Mouse (Mus musculus): ENCODE measurements around the gene C2cd3.

C2cd3 gene

DNA sequence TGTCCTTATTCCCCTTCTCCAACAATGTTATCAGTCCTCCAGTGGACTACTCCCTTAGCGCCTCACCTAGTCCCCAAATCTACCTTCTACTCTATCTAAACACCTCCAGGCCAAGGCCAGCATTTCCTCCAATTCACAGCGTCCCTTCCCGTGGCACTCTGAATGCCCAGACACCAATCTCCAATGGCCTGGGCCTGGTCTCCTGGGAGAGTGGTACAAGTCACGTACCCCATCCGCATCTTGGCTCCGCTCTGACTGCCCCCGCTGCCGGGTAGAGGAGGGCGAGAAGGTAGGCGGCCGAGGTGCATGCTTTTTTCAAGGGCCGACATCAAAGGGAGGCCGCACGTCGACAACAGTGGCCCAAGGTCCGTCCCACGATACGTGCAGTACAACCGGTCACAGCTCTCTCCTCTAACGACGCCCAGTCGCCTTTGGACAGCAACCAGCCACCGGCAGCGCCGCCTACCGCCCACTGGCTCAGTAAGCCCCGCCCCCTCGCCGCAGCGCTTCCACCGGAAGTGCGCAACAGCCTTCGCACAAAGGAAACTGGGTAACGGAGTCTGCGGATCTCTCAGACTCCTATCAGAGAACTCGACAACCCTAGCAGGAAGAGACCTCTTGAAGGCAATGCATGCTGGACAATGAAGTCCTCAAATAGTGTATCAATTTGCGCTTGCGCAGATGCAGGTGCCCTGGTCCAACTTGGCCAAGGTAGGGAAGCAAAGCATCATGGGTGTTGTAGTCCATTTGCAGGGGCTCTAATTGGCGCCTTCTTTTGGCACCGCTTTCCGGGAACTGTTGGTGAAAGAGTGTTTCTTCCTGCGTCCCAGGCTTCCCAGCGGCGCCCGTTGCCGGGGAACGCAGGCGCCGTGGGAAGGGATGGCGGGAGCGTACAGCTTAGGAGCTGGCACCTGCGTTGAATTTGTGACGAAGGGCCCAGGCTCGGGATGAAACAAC lies at the start of gene C2cd3, which contains the start of gene Ppme1:
Gene C2cd3 (plus strand): TSS at position 739 of the 957 bp plus-strand sequence.
Gene Ppme1 (minus strand): TSS at position 813 of the 957 bp plus-strand sequence.
- DNase-seq (ENCODE audit: low spot score): peak; percentile 99

DNA sequence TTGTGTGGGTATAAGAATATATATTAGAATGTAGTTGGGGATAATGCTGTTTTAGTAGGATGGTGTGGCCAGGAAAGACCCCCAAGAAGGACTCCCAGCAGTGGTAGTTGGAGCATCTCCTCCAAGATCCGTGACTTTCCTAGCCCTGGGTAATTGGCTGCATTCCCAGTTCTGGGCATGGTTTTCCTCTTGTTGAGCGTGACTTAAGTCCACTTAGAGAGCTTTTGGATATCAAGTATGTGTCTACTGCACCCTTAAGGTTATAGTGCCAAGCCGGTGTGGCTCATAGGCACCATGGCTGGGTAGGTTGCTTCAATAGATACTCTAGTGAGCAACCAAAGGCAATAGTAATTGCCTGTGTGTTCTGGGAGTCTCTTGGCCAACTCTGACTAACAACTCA lies 48.3 kb upstream of the C2cd3 start:
- no peak for DNase-seq (ENCODE audit: low spot score)

DNA sequence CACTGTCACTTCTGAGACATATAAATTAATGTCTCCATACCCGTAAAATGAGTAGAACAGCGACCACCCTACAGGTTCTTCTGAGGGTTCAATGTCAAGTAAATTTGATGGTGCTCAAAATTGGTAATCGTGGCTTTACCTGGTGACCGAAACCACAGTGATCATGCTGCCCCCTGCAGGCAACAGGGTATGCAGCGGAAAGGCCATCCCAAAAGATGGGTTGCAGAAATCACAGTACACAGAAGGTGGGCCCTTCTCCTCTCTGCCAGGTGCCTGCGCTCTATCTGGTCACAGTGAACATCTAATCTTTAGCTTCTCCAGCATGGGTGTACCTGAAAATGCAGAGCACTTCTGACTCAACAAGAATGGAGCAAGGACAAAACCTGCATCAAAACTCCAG lies 46.6 kb upstream of the C2cd3 start:
- DNase-seq (ENCODE audit: low spot score): no peak

DNA sequence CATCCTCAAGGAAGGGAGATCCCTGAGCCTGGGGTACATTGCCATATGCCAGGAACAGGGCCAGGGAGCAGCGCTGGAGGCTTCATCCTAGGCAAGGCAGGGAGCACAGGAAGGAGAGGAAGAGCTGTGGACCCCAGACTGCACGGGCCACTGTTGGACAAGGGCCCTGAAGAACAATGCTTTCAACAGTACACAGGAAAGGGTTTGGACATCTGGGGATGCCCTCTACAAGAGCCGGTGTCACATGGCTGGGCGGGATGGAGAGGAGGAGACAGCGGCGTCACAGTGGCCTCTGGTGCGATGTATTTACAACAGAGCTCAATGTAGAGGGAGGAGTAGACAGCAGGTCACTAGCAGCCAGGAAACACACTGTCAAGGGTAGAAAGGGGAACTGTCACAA lies 44.5 kb upstream of the C2cd3 start:
- DNase-seq (ENCODE audit: low spot score): no peak

DNA sequence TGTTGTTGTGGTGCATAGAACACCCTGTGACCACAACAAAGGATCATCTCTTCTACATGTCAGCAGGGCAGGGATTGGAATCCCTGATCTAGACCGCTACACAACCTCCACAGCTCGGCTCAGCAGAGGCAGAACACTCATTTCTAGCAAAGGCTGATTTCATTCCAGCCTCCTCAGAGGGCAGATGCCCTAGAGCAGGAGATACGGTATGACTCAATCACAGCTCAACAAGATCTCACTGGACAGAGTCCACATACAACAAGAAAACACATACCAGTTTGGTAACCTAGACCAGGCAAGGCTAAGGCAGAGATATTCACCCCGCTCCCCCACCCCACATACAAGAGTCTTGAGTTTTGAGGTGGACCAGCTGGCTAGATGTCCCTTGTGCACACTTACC lies 43.4 kb upstream of the C2cd3 start:
- DNase-seq (ENCODE audit: low spot score): no peak

DNA sequence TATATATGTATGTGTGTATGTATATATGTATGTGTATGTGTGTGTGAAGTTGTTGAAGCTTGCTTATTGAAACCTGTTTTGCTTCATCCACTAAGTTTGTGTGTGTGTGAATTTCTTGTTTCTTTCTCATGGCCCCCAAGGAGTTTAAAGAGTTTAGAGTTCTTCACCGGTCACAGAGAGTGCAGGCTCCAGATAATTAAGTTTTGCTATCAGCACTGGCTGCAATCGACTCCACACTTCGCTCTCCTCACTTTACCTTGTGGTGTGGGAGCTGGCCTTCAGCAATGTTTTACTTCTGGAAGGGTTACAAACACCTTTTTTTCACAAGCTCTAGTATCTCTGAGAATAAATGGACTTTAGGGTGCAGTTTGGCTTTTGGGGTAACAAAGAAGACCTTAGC lies 40.8 kb upstream of the C2cd3 start:
- DNase-seq (ENCODE audit: low spot score): no peak

DNA sequence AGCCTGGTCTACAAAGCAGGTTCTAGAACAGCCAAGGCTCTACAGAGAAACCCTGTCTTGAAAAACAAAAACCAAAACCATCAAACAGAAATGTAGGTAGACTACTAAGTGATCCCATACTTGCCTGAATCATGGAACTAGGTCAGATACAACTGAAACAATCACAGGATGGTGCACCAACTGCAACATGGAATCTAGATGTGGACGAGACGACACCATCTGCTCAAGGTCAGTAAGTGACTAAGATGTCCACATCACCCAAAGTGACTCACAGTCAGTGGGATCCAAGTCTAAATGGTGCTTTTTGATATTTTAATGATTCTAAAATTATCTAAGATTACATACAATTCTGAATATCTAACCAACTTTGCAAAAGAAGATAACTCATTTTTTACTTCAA lies 36.1 kb upstream of the C2cd3 start:
- no peak for DNase-seq (ENCODE audit: low spot score)

DNA sequence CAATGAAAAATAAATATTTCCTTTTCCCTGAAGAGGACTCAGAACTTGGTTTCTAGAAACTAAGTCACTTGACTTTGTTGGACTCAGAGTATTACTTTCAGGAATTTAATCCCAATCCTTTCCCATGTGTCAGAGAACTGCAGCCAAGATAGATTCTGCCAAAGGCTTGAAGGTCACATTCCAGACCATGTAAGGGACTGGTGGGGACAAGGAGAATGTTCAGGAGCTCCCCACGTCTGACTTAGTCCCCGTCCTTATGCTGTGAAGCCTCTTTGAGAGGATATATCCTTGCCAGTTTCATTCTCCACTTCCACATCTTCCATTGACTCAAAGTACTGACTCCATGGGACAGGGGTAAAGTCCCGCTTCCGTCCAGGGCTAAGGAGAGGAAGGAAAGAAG lies 17.0 kb upstream of the C2cd3 start:
- no peak for DNase-seq (ENCODE audit: low spot score)

DNA sequence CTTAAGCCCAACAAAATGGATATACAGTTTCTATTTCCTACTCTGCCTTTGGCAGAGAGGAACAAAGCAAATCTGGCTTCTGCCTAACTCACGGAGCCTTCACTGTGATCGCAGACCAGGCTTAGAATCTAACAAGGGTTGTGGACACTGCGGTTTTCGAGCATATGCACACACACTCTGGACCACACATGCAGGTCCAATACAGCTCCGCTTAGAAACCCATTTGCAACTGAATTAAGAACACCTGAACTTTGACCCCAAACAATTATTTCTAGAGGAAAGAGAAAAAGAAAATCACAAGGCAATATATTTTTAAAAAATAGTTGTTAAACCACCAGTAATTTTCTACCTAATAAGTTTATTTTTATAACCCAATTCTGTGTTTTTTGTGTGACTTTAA lies 15.7 kb upstream of the C2cd3 start:
- DNase-seq (ENCODE audit: low spot score): no peak

DNA sequence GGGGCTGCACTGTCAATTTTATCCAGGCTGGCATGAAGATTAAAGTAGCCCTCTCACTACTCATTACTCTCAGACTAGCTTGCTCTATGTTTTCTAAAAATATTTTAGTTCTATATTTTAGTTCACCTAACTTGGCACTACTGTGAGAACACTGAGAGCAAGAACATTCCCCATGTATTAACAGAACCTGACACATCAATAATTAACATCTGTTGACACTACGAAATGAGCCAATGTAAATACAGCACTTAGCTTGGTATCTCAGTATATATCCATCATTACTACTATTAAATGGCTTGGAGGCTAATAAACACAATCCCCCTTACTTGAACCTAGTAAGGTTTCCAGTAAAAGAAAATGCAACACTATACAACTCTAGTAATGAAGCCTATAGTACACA lies 15.3 kb upstream of the C2cd3 start:
- DNase-seq (ENCODE audit: low spot score): no peak

DNA sequence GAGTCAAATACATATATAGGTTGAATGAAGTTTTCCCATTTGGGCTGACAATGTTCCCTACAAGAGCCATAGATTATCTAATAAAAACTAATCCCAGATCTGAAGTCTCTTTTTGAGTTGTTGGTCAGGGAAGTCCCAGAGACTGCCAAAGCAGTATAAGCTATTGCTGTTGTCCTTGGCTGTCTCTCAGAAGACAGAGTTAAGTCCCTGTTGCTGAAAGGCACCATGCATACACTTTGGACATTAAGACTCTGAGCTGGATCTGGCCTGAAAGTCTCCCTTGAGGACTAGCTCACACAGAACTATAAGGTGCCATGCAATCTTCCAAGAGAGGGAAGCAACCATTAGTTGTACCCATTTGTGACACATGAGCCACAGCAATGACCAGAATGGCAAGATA lies 14.2 kb upstream of the C2cd3 start:
- DNase-seq (ENCODE audit: low spot score): no peak

DNA sequence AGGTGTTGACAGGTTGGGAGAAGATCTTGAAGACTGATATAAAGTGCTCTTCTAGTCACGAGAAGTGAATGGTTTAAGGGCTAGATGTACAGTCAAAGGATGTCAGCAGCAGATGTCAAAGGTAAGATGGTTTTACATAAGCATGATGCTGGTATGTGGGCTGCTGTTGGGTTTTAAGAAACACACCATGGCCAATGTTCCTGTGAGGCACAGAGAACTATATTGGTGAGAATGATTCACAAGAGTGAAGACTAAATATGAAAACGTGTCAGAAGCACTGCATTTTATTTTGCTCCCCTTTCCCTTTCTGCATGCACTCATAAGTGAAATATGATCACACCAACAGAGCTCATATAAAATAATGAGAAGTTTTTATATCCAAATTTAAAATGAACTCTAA lies 8.9 kb upstream of the C2cd3 start:
- no peak for DNase-seq (ENCODE audit: low spot score)

DNA sequence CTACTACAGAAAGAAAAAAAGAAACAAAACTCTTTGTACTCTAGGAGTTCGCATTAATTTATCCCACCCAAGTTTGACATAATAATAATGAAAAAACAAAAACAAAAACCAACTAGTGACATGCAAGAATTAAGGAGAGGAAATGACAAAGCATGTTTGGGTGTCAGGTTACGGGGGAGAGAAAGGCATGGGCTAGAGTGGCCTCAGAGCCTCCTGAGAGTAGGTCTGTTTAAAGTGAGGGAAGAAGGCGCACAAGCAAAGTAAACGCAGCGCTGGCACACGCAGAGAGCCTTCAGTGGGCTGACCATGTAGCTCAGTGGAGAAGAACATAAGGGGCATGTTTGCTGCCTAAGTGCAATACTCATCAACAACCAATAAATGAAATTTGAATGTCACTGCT lies 7.1 kb upstream of the C2cd3 start:
- no peak for DNase-seq (ENCODE audit: low spot score)

DNA sequence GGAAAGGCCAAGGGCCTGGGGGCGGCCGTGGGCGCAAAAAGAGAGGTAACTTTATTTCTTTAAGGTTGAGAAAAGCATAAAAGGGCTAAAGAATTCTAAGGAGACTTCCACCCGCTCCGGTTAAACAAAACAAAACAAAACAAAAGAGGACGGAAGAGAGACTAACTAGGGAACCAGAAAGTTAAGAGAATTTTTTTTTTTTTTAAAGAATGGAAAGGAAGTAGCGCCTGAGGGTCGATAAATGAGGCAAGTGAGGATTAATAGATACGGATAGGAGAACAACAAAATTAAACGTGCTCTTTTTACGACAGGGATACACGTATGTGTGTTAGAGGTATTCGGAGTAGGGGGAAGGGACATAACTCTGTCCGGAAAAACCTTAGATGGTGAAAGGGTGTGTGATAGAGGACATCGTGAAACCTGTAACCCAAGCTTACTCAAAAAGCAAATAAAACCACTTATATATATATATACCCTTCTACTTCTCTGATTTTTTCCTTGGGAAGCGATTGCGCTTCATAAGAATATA lies 483 bp downstream of the C2cd3 start:
- DNase-seq (ENCODE audit: low spot score): no peak

DNA sequence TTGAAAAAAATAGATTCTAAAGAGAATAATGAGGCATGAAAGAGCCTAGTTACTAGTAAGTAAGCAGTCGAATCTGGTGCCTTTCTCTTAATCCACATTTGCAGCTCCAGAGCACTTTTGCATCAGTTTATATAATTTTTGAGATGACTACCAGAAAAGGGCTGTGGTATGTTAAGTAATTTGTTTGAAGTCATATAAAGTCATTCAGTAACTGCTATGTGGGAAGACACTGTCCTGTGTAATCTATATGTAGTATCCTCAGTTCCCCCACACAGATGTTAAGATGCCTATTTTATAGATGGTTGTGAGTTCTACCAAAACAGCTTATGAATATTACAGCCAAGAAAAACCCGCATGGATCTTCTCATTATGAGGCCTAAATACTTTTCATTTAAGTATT lies 6.2 kb downstream of the C2cd3 start:
- DNase-seq (ENCODE audit: low spot score): no peak

DNA sequence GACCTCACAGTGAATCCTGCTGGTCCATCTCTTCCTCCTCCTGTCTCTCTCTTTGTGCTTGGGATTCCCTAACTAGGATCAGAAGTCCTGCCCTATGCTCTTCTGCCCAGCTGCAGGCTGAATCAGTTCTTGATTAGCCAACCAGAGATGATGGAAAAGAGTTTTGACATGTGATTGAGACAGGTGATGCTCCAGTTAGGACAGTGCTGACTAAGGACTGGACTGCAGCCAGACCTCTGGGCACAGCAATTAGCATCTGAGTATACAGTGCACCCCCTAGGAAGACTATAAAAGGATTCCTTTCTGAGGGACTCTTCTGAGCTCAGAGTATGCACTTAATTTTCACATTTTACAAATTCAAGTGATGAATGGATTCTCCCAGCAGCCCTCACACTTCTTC lies 9.1 kb downstream of the C2cd3 start:
- no peak for DNase-seq (ENCODE audit: low spot score)

DNA sequence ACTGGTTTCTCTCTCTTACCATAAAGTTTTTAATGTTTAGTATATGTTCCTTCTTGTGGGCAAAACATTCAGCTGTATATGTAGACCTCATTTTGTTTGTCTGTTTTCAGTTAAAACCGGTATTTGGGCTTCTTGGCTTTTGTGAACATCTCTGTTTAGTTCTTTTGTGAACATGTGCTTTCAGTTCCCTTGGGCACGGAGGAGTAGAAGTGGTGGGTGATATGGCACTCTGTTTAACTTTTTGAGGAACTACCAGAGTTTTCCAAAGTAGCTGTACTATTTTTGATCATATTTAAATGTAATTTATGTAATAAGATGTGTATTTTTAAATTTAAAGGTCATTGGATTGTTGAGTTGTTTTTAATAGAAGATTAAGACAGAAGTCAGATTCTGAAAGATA lies 11.2 kb downstream of the C2cd3 start:
- no peak for DNase-seq (ENCODE audit: low spot score)

DNA sequence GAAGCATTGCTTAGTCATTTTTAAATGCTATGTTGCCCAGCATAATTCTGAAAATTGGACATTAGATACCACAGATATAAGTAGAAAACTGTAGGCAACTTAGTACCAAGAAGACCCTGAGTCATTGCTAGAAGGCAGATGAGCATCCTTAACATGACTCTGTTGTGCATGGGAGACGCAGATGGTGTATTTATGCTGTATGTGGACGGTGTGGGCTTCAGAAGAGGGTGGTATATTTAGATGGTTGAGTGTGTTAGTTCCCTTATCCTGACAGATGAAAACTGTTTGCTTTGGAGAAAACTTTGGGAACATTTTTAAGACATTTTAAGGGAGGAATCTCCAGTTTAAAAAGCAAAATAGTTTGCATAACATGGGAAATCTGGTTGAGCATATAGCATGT lies 16.1 kb downstream of the C2cd3 start:
- DNase-seq (ENCODE audit: low spot score): no peak

DNA sequence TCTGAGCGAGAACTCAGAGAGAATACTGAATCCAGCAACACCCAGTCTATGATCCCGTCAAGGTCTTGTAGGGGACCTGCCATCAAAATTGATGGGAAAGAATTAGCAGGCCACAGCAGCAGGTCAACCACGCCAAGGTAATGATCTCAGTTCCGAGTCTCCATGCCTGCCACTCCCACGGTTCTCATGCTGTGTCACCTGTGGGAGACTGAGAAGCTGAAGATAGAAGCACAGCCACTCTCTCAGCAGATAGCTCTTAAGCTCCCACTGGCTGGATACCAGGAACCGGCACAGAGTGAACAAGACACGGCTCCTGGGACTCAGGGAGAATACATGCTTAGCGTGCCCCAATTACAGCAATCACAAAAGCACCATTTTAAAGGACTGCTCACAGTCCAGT lies 18.1 kb downstream of the C2cd3 start:
- peak; percentile 46 for DNase-seq (ENCODE audit: low spot score)

DNA sequence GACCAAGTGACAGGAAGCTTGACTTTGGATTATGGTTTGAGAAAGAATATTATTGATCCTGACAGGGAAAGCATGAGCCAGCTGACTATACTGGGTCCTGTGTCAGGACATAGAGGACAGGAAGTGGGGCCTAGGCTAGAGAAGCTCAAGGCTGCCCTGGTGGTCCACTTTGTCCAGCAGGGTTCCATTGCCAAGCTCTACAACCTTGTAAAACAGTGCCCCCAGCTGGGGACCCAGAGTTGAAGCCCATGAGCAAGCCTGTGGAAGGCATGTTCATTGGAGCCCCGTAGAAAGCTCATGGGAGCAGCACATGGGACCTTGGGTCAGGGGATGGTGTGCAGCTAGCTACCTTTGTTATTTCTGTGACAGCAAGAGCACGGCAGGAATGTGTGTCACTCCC lies 20.2 kb downstream of the C2cd3 start:
- no peak for DNase-seq (ENCODE audit: low spot score)

DNA sequence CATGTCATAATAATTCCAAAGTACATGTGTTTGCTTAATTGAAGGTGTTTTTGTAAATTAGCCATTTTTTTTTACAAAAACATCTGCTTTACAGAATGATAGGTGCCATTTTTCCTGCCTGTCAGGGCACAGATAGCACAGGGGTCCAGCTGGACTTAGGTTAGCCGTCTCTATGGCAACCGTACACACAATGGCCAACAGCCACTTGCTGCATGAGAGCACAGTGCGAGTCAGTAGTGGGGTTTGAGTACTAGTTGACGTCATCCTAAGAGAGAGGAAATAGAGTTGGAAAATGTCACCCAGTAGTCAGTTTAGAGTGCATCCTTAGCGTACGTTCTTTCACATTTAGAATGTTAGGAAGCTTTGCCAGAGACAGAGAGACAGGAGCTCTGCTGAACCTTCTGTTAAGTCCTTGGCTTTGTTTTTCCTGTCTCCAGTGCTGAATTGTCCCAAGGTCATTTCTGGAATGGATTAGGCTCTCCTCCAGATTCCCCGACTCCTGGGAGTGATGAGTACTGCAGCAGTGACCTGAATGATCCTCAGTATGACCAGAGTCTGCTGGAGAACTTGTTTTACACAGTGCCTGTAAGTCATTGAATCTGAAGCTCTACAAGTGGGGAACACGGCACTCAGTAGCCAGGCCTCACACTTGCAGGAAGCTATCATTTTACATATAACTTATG lies 27.3 kb downstream of the C2cd3 start:
- DNase-seq (ENCODE audit: low spot score): peak; percentile 17

DNA sequence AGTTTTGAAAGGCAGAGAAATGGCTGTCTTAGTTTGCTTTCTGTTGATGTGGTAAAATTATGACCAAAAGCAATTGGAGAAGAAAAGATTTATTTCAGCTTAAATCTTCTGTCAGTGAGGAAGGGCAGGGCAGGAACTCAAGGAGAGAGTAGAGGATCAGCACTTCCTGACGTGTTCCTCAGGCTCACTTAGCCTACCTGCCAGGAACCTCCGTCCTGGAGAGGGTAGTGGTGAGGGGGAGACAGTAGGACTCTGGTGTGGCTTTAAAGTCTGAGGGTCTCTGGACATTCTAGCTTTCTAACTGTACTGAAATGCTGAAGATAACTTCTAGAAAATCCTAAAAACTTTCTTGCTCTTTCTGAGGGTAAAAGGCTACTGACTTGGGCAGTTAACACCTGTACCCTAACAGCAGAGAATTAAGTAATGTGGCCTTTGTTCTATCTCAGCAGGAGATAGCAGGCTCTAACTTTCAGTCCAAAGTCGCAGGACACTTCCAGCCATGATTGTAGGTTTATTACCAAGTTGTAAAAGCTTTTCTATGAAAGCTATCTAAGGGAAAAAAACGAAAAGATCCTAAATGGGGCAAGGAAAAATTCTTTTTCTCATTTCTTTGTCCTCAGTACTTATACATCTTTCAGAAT lies 29.0 kb downstream of the C2cd3 start:
- DNase-seq (ENCODE audit: low spot score): no peak

DNA sequence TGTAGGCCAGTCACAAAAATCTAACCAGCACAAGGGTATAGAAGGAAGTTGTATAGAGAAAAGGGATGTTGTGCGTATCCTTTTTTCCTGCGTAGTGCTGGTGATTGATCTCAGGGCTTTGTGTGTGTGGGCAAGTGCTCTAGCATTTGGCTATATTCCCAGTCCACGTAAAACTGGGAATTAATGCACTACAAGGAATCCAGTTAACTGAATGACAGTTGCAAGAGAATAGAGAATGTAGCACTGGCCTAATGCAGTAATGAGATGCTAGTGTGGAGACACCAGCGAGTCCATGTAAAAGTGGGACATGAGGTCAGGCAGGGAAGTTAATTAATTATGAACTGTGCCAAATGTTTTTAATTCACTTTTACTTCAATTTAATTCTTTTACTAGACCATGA lies 30.7 kb downstream of the C2cd3 start:
- DNase-seq (ENCODE audit: low spot score): no peak

Measured in testis, postnatal 14 days (tissue).